Mouse (Mus musculus) urinary bladder, postnatal 14 days (tissue): ENCODE data around the gene Large1.
"Not testable (repeated sequence)": the region's sequence is repeated elsewhere in the genome, so short reads cannot be mapped to it uniquely, and the experiment has no call there.

Experiments
- DNase-seq: peaks from one replicate; pipeline ENCODE4 v3.0.0; 2021; ENCODE audit warnings: low spot score

Gene Large1

DNA sequence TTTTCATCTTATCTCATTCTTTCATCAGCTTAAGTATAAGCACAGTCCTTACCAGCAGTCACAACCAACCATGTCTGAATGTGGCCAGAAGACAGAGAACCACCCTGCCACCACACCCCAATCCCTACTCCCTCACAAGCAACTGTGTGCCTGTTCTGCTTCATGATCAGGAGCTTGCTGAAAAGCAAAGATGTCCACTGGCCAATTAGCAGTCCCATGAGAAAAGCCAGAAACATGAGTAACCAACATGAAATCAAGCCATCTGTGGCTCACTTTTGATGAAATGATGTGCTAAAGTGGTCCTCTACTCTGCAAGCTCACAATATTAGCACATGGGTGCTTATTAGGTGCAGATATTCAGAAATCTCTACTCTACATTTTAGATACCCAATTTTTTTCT, 57.8 kb downstream of the Large1 start:
- no peak for DNase-seq

- no peak for DNase-seq
Observed at GRCm38 (mm10) chr8:73293655-73294054, 59.7 kb downstream of the Large1 start.

GRCm38 (mm10) chr8:73291630-73292029, 61.7 kb downstream of the Large1 start:
- no peak for DNase-seq

DNA sequence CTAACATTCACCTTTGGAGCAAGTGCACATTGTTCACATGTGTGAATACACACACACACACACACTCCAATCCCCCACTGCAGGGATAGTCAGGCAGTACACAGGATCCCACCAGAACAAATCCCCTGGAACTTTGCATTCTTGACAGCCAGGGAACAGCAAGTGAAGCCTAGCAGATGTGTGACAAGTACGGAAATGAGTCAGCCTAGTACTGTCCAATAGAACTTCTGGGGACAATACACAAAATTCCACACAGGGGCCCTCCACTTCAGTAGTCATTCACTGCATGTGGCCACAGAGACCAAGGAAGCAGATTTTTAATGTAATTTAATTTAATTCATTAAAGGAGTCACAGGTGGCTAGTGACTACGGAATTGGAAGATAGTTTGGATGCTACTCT, 62.7 kb downstream of the Large1 start:
- no peak for DNase-seq

- DNase-seq, result no peak
Observed at GRCm38 (mm10) chr8:73289831-73290230, 63.5 kb downstream of the Large1 start.

GRCm38 (mm10) chr8:73281996-73282395, 71.3 kb downstream of the Large1 start:
- DNase-seq, result no peak

DNA sequence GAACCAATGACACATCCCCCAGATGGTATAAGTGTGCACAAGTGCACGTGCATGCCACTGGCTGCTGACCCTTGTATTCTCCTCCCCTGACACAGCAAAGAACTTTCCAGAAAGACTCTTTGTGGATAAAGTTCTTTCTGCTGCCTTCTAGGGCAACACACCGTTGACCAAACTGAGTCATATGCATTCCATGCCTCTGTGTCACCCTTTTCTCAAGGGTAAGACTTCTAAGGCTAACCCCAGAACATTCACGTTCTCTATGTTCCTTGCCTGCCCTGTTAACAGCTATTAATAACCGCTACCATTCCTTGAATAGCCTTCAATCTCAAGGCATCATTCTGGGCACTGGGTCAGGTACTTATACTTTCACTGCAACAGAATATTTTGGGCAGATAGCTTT, 77.3 kb downstream of the Large1 start:
- no peak for DNase-seq

GRCm38 (mm10) chr8:73275445-73275844, 77.9 kb downstream of the Large1 start:
- DNase-seq, result not testable (repeated sequence)

DNA sequence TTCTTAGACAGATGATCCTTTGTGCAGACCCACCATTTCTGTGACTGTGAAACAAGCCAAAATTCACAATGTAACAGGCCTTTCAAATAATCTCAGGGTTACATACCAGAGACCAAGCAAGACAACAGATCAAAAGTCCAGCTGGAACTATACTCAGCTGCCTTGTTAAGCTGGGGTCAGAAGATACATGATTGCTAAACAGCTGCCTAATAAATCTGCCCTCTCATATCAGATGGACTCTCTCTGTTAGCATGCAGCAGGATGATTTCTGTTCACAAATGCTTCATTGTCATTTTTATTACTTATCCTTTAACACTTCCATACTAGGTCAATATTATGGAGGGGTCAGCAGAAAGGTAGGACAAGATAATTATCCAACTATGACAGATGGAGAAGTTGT, 80.2 kb downstream of the Large1 start:
- DNase-seq, result no peak

DNA sequence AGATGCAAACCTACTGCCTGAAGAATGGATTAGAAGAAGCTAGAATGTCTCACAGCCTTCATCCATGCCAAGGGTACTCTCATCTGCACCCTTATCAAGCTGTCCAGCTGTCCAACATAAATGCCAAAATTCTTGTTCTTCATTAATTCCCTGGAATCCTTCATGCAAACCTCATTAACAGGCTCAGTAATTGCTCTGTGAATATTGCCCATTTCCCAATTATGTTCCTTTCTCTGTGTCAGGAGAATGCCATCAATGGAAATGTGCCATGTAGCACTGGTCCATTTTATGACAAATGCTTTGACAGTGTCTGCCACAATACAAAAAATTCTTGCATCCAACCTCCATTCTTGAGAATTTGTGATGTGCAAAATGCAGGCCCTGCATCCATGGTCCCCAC, 82.3 kb downstream of the Large1 start:
- no peak for DNase-seq

DNA sequence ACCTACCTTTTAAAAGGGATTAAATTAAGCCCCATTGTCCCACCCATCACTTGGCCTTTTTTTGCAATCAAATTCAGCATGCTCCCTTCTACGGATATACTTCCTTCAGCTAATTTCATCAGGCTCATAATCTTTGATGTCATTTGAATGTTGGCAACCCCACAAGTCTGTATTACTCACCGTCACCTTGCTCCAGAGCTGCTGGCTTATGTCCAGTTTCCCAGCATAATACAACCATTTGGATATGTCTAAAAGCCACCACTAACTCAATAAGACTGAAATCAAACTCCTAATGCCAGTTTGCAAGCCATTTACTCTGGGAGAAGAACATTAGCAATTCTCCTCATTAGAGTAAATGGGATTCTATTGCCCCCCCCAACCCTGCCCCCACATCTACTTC, 95.4 kb downstream of the Large1 start:
- DNase-seq, result no peak

- no peak for DNase-seq
Observed at GRCm38 (mm10) chr8:73244186-73244585, 109.2 kb downstream of the Large1 start.

- DNase-seq, result no peak
Observed at GRCm38 (mm10) chr8:73242066-73242465, 111.3 kb downstream of the Large1 start.

GRCm38 (mm10) chr8:73234209-73234608, 119.1 kb downstream of the Large1 start:
- DNase-seq, result no peak

DNA sequence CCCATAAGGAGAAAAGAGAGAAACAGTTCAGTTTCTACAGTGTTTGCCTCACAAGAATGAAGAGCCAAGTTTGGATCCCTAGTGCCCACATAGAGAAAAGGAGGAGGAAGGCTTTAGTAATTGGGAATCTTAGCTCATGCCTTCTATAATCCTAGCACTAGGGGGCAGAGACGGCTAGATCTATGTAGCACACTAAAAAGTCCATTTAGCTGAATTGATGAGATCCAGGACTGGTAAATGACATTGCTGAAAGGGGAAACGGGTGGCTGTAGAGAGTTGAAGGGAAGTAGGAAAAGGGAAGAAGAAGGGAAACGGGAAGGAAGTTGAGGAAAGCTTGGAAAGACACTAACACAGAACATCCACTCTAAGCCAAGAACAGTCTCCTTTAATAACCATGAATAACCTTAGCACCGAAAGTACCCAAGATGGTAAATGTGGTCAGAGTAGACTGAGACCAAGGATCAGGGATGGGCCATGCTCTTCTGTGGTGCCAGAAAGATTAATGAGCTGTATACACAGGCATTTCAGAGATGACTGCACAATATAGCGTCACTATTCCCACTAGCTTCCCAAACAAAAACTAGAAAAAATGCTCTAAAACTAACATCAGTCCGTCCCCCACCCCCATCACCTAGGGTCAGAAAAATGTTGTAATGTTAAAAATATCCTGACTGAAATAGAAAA, 119.8 kb downstream of the Large1 start:
- peak; percentile 29 for DNase-seq

DNA sequence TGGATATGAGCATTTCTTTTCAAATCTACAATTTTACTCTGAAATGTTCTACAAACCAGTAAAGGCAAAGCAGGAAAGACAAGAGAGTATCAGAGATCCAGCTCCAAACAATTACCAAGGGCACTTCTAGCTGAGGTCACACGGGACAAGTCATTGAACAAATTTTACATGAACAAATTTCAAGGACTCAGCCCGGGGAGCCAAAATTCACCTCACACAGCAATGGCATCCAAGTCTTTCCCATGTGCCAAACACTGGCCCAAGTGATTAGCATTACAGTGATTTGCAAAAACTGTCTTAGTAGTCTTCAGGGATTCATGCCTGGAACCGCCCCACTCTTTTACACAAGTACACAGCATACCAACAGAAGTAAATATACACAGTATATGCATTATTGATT, 126.5 kb downstream of the Large1 start:
- no peak for DNase-seq

GRCm38 (mm10) chr8:73225654-73226053, 127.7 kb downstream of the Large1 start:
- DNase-seq, result no peak

DNA sequence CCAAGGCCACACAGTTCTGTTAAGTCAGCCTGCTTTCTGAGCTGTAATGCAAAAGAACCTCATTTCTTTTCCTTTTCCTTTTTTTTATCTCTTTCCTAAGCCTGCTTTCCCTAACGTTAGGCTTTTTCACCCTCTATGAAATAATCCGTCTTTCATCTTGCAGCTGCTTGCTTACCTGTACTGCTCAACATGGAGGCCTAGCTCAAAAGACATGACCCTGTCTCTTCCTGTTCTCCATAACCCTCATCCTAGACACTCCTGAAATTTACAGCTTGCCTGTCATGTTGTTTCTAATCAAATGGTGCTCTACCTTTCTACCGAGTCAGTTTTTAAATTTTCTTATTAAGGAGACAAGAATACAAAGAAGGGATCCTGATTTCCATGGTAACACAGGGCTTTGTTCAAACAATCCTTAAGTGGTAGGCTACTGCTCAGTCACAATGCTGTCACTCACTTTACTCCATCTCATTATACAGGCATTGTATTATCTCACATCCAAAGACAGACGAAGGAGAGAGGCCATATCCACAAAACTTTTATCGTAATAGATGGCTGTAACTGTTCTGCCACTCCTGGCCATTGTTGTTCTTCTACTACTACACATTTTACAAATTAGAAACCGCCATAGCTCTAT, 134.0 kb downstream of the Large1 start:
- no peak for DNase-seq

- DNase-seq, result no peak
Observed at GRCm38 (mm10) chr8:73206831-73207230, 146.5 kb downstream of the Large1 start.

DNA sequence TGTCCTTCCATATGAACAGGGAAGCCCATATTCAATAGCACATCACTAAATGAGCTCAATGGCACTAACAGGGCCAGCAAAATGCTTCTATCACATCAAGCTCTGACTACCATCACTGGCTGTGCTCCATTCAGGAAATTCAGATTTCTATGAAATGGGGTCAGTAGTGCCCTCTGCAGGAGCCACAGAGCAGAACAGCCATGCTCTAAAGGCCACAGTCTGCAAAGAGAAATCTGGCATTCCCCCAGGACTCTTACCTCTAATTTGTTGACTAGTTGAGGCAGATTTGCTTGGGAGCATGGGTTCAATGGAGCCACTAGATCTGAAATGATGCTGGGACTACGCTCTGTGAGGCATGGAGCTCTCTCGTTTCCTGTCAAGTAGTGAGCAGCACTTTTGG, 151.5 kb downstream of the Large1 start:
- no peak for DNase-seq

GRCm38 (mm10) chr8:73197714-73198113, 155.6 kb downstream of the Large1 start:
- DNase-seq, result no peak

- DNase-seq, result no peak
Observed at GRCm38 (mm10) chr8:73188684-73189083, 164.7 kb downstream of the Large1 start.

- DNase-seq, result no peak
Observed at GRCm38 (mm10) chr8:73187381-73187780, 166.0 kb downstream of the Large1 start.

- no peak for DNase-seq
Observed at GRCm38 (mm10) chr8:73178434-73178833, 174.9 kb downstream of the Large1 start.
